Mouse (Mus musculus) embryonic fibroblast, embryonic 13.5 days (primary cell): ENCODE measurements around the gene Ywhag.

ENCODE experiments used
- CTCF ChIP-seq: IDR thresholded peaks from 2 replicates; pipeline ENCODE4 v1.5.1; 2011; ENCODE audit warnings: mild to moderate bottlenecking, control low read depth, low read length, moderate library complexity, borderline replicate concordance; ENCODE audit not compliant: insufficient read depth
- POLR2A ChIP-seq: IDR thresholded peaks from 2 replicates; pipeline ENCODE4 v1.6.1; 2011; ENCODE audit warnings: low read depth, mild to moderate bottlenecking, control low read depth, low read length, moderate library complexity

DNA sequence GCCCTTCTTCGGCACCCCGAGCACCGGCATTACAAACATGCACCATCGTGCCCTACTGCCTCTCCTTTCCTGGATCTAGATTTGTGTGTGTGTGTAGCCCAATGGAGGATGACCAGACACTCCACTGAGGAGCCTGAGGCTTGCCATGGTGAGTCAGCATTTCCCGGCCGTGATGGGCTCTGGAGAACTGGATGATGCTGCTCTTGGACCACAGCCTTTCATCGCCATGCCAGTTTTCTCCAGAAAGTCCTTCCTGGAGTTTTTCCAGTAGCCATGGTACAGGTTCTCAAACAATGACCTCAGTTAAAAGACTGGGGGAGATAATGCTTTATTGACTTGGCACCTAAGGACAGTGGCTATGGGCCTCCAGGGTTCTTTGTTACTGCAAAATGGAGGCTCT, 25.5 kb upstream of the Ywhag start:
- no peak for TF ChIP-seq CTCF
- TF ChIP-seq POLR2A: no peak
